ENCODE assay signal across 8 mouse cellular contexts in the genomic region with DNA sequence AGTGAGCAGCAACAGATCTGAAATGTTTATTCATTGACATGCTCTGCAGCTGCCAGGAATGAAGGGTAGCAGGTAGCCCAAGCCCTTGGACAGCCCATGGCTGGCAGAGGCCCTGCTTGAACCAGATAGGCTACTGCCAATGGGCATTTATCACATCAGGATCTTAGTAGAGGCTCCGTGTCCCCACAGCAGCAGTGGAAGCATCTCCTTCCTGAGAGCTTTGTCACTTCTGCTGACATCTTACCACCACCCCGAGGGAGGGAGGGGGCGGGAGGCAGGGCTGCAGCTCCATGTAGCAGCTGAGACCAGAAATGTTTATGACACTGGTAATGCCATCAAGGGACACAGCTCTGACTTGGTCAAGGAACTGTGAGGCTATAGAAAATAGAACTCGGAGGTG. TPM values are rescaled to one million over a fixed set of nuclear protein-coding genes. Genes with fewer than 3 reads are reported as not detected.
DNase-seq lines count a peak whose midpoint lies in the region; ATAC-seq and TF ChIP-seq lines count a peak whose summit lies in the region.

No protein-coding gene starts in this region.

- peak overlapping the region; percentile 86; the same call in 1 of the 2 replicates for H3K4me2 ChIP-seq in heart, embryonic 13.5 days

- no peaks in the 10 kb centered on the region for H3K9me3 ChIP-seq in heart, embryonic 13.5 days

- 78% methylated on average over 4 of the region's 4 CpGs for WGBS in heart, embryonic 13.5 days
- WGBS in spleen, adult 2 months = 41% methylated on average over 4 of the region's 4 CpGs

- H3K4me3 ChIP-seq in heart, embryonic 13.5 days = no peak overlapping the region
- H3K4me3 ChIP-seq in spleen, adult 2 months (ENCODE audit: extremely low read depth, insufficient read depth, insufficient read length) = no peak overlapping the region

- H3K9ac ChIP-seq in heart, embryonic 13.5 days = no peak overlapping the region

- no peak for TF ChIP-seq CTCF in spleen, adult 2 months (IDR thresholded peaks at IDR 0.05; ENCODE audit: extremely low read depth, insufficient read depth, insufficient read length, insufficient replicate concordance)

- peaks cover 19% of the 10 kb centered on the region for H3K36me3 ChIP-seq in heart, embryonic 13.5 days
- no peaks in the 10 kb centered on the region; the same call in 1 of the 2 replicates for H3K36me3 ChIP-seq in spleen, adult 2 months (ENCODE audit: control insufficient read depth, insufficient read depth, low read length)

- ATAC-seq in heart, embryonic 13.5 days (ENCODE audit: extremely low read depth, insufficient number of reproducible peaks, low FRiP score, low TSS enrichment) = no peak

- DNase-seq in heart, postnatal 36 days = no peak
- no peak for DNase-seq in spleen, adult 2 months (ENCODE audit: low read depth in 1 of 2, low spot score in 2 of 2)
- DNase-seq in spleen, postnatal 14 days (ENCODE audit: low spot score in 2 of 2) = no peak
- DNase-seq in kidney, postnatal 10 days = peak; percentile 27
- DNase-seq in thymus, postnatal 25 days = peak; percentile 54
- DNase-seq in spleen, postnatal 10 days (ENCODE audit: low spot score in 2 of 2) = no peak
- DNase-seq in MN1 (ENCODE audit: low spot score) = no peak

- TF ChIP-seq POLR2A in spleen, adult 2 months (IDR thresholded peaks at IDR 0.05; ENCODE audit: low read depth, low read length) = no peak

- peaks cover 29% of the 10 kb centered on the region for H3K27me3 ChIP-seq in heart, embryonic 13.5 days (replicated peaks)
- peaks cover 3% of the 10 kb centered on the region for H3K27me3 ChIP-seq in spleen, adult 2 months (ENCODE audit: control insufficient read depth, insufficient read depth, low read length)

- H3K27ac ChIP-seq in heart, embryonic 13.5 days (replicated peaks) = peak overlapping the region; percentile 96
- H3K27ac ChIP-seq in spleen, adult 2 months (ENCODE audit: insufficient read depth, low read length) = peak overlapping the region; percentile 83

- peaks cover 33% of the 10 kb centered on the region for H3K4me1 ChIP-seq in heart, embryonic 13.5 days
- peaks cover 26% of the 10 kb centered on the region; the same call in 1 of the 2 replicates for H3K4me1 ChIP-seq in spleen, adult 2 months (ENCODE audit: control insufficient read depth, insufficient read depth, insufficient read length)

- intact Hi-C loops in heart, postnatal 36 days (cut with DNase I) = loop anchor here (2.0 to 5.0 kb wide), 4 partner anchors 40 to 164 kb away; partner anchors contain the start of genes Agrn, B3galt6, C1qtnf12 and Sdf4

RNA-seq across cellular contexts. Expression of gene Tnfrsf18, which starts 6.9 kb away (rescaled TPM):
- 1.9 and 2.0 TPM in 2 replicates for polyA plus RNA-seq in heart, embryonic 13.5 days (2015; fragmentation: Nextera tagmentation; extraction: Ambion mirVana)
- not detected for total RNA-seq in heart, postnatal 36 days (2021)
- 29.9 and 38.2 TPM in 2 replicates for polyA plus RNA-seq in spleen, adult 2 months (2012; rRNA removed)

RNA-seq across cellular contexts. Expression of gene Tnfrsf4, which starts 19.2 kb away (rescaled TPM):
- polyA plus RNA-seq in heart, embryonic 13.5 days (2015; fragmentation: Nextera tagmentation; extraction: Ambion mirVana) = 0.42 and 0.47 TPM in 2 replicates
- total RNA-seq in heart, postnatal 36 days (2021) = under 1 TPM; 0.27 to 0.39 TPM
- 20.7 and 34.3 TPM in 2 replicates for polyA plus RNA-seq in spleen, adult 2 months (2012; rRNA removed)

RNA-seq across cellular contexts. Expression of gene Ttll10, which starts 26.4 kb away (rescaled TPM):
- polyA plus RNA-seq in heart, embryonic 13.5 days (2015; fragmentation: Nextera tagmentation; extraction: Ambion mirVana) = 0.60 and 0.66 TPM in 2 replicates
- not detected for total RNA-seq in heart, postnatal 36 days (2021)
- polyA plus RNA-seq in spleen, adult 2 months (2012; rRNA removed) = 0.07 TPM in 1 of 2 replicates, not detected in the other

RNA-seq across cellular contexts. Expression of gene Sdf4, which starts 40.2 kb away (rescaled TPM):
- polyA plus RNA-seq in heart, embryonic 13.5 days (2015; fragmentation: Nextera tagmentation; extraction: Ambion mirVana) = 127 and 136 TPM in 2 replicates
- 10 to 100 TPM; 77.9 to 89.1 TPM for total RNA-seq in heart, postnatal 36 days (2021)
- polyA plus RNA-seq in spleen, adult 2 months (2012; rRNA removed) = 33.5 and 35.7 TPM in 2 replicates

RNA-seq across cellular contexts. Expression of gene B3galt6, which starts 40.4 kb away (rescaled TPM):
- polyA plus RNA-seq in heart, embryonic 13.5 days (2015; fragmentation: Nextera tagmentation; extraction: Ambion mirVana) = 8.8 and 10.7 TPM in 2 replicates
- total RNA-seq in heart, postnatal 36 days (2021) = 1 to 10 TPM; 2.2 to 2.4 TPM
- 4.9 and 7.6 TPM in 2 replicates for polyA plus RNA-seq in spleen, adult 2 months (2012; rRNA removed)

Comparison
In these comparisons a context has a peak if more than half of its experiments do, and no peak if none do; other contexts are left out.
1. DNase-seq: peak in kidney, postnatal 10 days (single experiment) and thymus, postnatal 25 days (single experiment); none in heart, postnatal 36 days (0 of 2), spleen, adult 2 months (0 of 2), spleen, postnatal 14 days (0 of 2), spleen, postnatal 10 days (0 of 2) and MN1 (single experiment).
2. RNA of gene Tnfrsf18, which starts 6.9 kb away (polyA plus RNA-seq): 29.9 to 38.2 TPM in spleen, adult 2 months; 1.9 to 2.0 TPM in heart, embryonic 13.5 days; every median in the first group is over 10 times any median in the second.
3. RNA of gene Tnfrsf4, which starts 19.2 kb away (polyA plus RNA-seq): 20.7 to 34.3 TPM in spleen, adult 2 months; 0.42 to 0.47 TPM in heart, embryonic 13.5 days; every median in the first group is over 10 times any median in the second.